Mouse (Mus musculus): ENCODE measurements around the gene Herc1.

The Herc1 gene

DNA sequence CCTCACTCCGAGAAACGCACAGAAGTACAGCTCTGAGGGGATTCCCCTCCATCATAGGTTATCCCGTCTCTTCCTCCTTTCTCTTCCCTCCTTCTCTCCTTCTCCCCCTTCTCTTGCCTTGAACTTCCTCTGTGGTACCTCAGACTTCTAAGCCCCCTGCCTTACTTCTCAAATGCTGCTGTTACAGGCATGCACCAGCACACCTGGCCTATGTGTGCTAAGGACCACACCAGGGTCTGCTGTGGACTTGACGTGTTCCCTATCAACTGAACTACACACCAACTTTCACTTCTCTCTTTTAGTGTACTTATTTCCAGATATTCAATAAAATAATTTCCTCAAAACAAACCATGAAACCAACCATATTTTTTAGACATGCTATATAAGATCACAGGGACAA lies 192.5 kb downstream of the Herc1 start:
- DNase-seq, result no peak

Measured in kidney, postnatal 4 days (tissue).